Mouse (Mus musculus): ENCODE data around the gene Agpat3. TPM values are rescaled to one million over a fixed set of nuclear protein-coding genes. Genes with fewer than 3 reads are reported as not detected.

Agpat3 gene
- polyA plus RNA-seq, 1 experiment, result 21.4 TPM

- no peak for TF ChIP-seq CTCF (IDR thresholded peaks at IDR 0.05; ENCODE audit: control insufficient read depth, insufficient read depth, low read length)
- TF ChIP-seq POLR2A (IDR thresholded peaks at IDR 0.05; ENCODE audit: borderline replicate concordance, control insufficient read depth, low read depth, low read length), result no peak
- WGBS, result 87% methylated on average over 4 of the region's 4 CpGs
- Histone ChIP-seq H3K4me3 (replicated peaks; ENCODE audit: control insufficient read depth, low read depth, low read length) (no peak overlapping the region), H3K4me1 (ENCODE audit: control insufficient read depth, insufficient read depth, low read length) (no peaks in the 10 kb centered on the region), H3K27ac (ENCODE audit: control insufficient read depth, insufficient read depth, low read depth, low read length, poor library complexity) (no peak overlapping the region)
Observed at GRCm38 (mm10) chr10:78282411-78282810, 69.9 kb downstream of the Agpat3 start.

DNA sequence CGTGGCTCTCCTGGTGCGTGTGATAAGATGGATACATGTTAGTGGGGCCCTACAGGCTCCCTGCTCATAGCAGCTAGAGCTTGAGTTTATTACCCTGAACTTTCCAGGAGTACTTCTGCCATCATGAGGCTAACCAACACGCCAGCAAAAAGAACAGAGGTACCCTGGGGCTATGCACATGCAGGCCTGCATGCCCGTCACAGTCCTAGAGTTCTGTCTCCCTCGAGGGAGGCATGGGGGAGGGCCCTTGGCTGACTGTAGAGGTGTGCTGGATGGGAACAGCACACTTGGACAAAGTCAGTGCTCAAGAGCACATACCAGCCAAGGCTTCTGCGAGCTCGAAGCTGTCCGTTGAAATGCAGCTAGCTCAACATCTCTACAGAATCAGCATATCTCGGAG lies 71.8 kb downstream of the Agpat3 start:
- Histone ChIP-seq H3K4me1 (ENCODE audit: control insufficient read depth, insufficient read depth, low read length) (no peaks in the 10 kb centered on the region), H3K4me3 (replicated peaks; ENCODE audit: control insufficient read depth, low read depth, low read length) (no peak overlapping the region), H3K27ac (ENCODE audit: control insufficient read depth, insufficient read depth, low read depth, low read length, poor library complexity) (no peak overlapping the region)
- no peak for TF ChIP-seq CTCF (IDR thresholded peaks at IDR 0.05; ENCODE audit: control insufficient read depth, insufficient read depth, low read length)
- TF ChIP-seq POLR2A (IDR thresholded peaks at IDR 0.05; ENCODE audit: borderline replicate concordance, control insufficient read depth, low read depth, low read length), result no peak
- 83% methylated on average over 9 of the region's 9 CpGs for WGBS

- no peak for TF ChIP-seq POLR2A (IDR thresholded peaks at IDR 0.05; ENCODE audit: borderline replicate concordance, control insufficient read depth, low read depth, low read length)
- TF ChIP-seq CTCF (IDR thresholded peaks at IDR 0.05; ENCODE audit: control insufficient read depth, insufficient read depth, low read length), result peak; percentile 78
- WGBS, result 61% methylated on average over 8 of the region's 8 CpGs
- H3K4me3 ChIP-seq (replicated peaks; ENCODE audit: control insufficient read depth, low read depth, low read length), result no peak overlapping the region
- H3K27ac ChIP-seq (ENCODE audit: control insufficient read depth, insufficient read depth, low read depth, low read length, poor library complexity), result no peak overlapping the region
- no peaks in the 10 kb centered on the region for H3K4me1 ChIP-seq (ENCODE audit: control insufficient read depth, insufficient read depth, low read length)
Observed at GRCm38 (mm10) chr10:78279210-78279609, 73.1 kb downstream of the Agpat3 start.

GRCm38 (mm10) chr10:78277835-78278234 lies 74.5 kb downstream of the Agpat3 start:
- 78% methylated on average over 3 of the region's 3 CpGs for WGBS
- H3K4me1 ChIP-seq (ENCODE audit: control insufficient read depth, insufficient read depth, low read length), result no peaks in the 10 kb centered on the region
- no peak for TF ChIP-seq CTCF (IDR thresholded peaks at IDR 0.05; ENCODE audit: control insufficient read depth, insufficient read depth, low read length)
- TF ChIP-seq POLR2A (IDR thresholded peaks at IDR 0.05; ENCODE audit: borderline replicate concordance, control insufficient read depth, low read depth, low read length), result no peak
- no peak overlapping the region for H3K4me3 ChIP-seq (replicated peaks; ENCODE audit: control insufficient read depth, low read depth, low read length)
- no peak overlapping the region for H3K27ac ChIP-seq (ENCODE audit: control insufficient read depth, insufficient read depth, low read depth, low read length, poor library complexity)

DNA sequence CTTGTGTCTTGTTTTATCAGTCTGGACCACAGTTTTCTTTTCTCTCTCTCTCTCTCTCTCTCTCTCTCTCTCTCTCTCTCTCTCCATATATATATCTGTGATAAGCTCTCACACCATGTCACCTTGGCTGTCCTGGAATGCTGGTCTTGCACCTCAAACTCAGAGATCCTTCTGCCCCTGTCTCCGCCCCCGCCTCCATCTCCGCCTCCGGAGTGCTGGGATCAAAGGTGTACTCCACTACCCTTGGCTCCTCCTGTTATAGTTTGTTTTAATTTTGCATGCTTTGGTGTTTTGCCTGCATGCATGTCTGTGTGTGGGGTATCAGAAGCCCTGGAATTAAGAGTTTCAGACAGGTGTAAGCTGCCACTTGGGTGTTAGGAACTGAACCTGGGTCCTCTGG lies 76.0 kb downstream of the Agpat3 start:
- WGBS, result 91% methylated on average over 4 of the region's 4 CpGs
- Histone ChIP-seq H3K4me1 (ENCODE audit: control insufficient read depth, insufficient read depth, low read length) (no peaks in the 10 kb centered on the region), H3K27ac (ENCODE audit: control insufficient read depth, insufficient read depth, low read depth, low read length, poor library complexity) (no peak overlapping the region), H3K4me3 (replicated peaks; ENCODE audit: control insufficient read depth, low read depth, low read length) (no peak overlapping the region)
- no peak for TF ChIP-seq POLR2A (IDR thresholded peaks at IDR 0.05; ENCODE audit: borderline replicate concordance, control insufficient read depth, low read depth, low read length)
- TF ChIP-seq CTCF (IDR thresholded peaks at IDR 0.05; ENCODE audit: control insufficient read depth, insufficient read depth, low read length), result no peak

GRCm38 (mm10) chr10:78272932-78273331 lies 79.4 kb downstream of the Agpat3 start:
- Histone ChIP-seq H3K4me1 (ENCODE audit: control insufficient read depth, insufficient read depth, low read length) (no peaks in the 10 kb centered on the region), H3K27ac (ENCODE audit: control insufficient read depth, insufficient read depth, low read depth, low read length, poor library complexity) (no peak overlapping the region), H3K4me3 (replicated peaks; ENCODE audit: control insufficient read depth, low read depth, low read length) (no peak overlapping the region)
- TF ChIP-seq CTCF (IDR thresholded peaks at IDR 0.05; ENCODE audit: control insufficient read depth, insufficient read depth, low read length) (no peak), POLR2A (IDR thresholded peaks at IDR 0.05; ENCODE audit: borderline replicate concordance, control insufficient read depth, low read depth, low read length) (no peak)
- WGBS, result 29% methylated on average over 9 of the region's 9 CpGs

DNA sequence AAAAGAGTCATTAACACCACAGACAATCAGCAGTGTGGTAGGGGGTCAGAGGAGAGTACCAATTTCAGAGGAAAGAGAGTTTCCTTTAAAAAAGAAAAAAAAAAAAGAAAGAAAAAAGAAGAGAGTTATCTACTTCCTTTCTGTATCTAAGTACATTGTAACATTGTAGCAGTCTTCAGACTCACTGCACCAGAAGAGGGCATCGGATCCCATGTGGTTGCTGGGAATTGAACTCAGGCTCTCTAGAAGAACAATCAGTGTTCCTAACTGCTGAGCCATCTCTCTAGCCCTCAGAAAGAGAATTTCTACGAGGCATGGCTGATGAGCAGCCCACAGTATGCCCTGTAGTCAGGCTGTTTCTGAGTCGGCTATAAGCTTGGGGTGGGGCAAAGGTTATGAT lies 86.4 kb downstream of the Agpat3 start:
- TF ChIP-seq CTCF (IDR thresholded peaks at IDR 0.05; ENCODE audit: control insufficient read depth, insufficient read depth, low read length), result no peak
- no peak for TF ChIP-seq POLR2A (IDR thresholded peaks at IDR 0.05; ENCODE audit: borderline replicate concordance, control insufficient read depth, low read depth, low read length)
- WGBS, result 62% methylated on average over 3 of the region's 3 CpGs
- H3K4me1 ChIP-seq (ENCODE audit: control insufficient read depth, insufficient read depth, low read length), result no peaks in the 10 kb centered on the region; the same call in 1 of the 2 replicates
- no peak overlapping the region for H3K4me3 ChIP-seq (replicated peaks; ENCODE audit: control insufficient read depth, low read depth, low read length)
- H3K27ac ChIP-seq (ENCODE audit: control insufficient read depth, insufficient read depth, low read depth, low read length, poor library complexity), result no peak overlapping the region

DNA sequence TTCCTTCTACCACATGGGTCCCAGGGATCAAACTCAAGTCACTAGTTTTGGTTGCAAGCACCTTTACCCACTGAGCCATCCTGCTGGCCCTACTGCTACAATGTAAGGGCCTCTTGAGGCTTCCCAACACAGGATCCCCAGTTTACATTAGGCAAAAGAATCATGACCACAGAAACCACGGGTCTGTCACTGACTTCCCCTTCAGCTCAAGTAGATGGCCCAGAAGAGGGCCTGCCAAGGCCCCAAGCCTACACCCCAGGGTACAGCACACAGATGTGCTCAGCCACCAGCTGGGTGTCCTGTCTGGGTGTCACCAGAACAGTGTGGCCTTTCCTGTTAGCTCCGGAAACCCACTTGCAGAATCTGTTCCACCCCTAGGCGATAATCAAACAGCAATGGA lies 87.6 kb downstream of the Agpat3 start:
- H3K27ac ChIP-seq (ENCODE audit: control insufficient read depth, insufficient read depth, low read depth, low read length, poor library complexity), result peak overlapping the region; percentile 10; the same call in 1 of the 2 replicates
- TF ChIP-seq CTCF (IDR thresholded peaks at IDR 0.05; ENCODE audit: control insufficient read depth, insufficient read depth, low read length), result no peak
- TF ChIP-seq POLR2A (IDR thresholded peaks at IDR 0.05; ENCODE audit: borderline replicate concordance, control insufficient read depth, low read depth, low read length), result no peak
- H3K4me3 ChIP-seq (replicated peaks; ENCODE audit: control insufficient read depth, low read depth, low read length), result no peak overlapping the region
- no peaks in the 10 kb centered on the region; the same call in 1 of the 2 replicates for H3K4me1 ChIP-seq (ENCODE audit: control insufficient read depth, insufficient read depth, low read length)
- WGBS, result 4% methylated on average over 3 of the region's 3 CpGs
